Mouse (Mus musculus): ENCODE results near the gene Gm5134. TPM values are rescaled to one million over a fixed set of nuclear protein-coding genes. Genes with fewer than 3 reads are reported as not detected.

Gm5134 gene
- polyA plus RNA-seq, 1 experiment from 2014 or later = not detected

GRCm38 (mm10) chr10:76012922-76013321, 58.6 kb downstream of the Gm5134 start:
- Histone ChIP-seq H3K27ac (no peak overlapping the region), H3K27me3 (replicated peaks) (no peaks in the 10 kb centered on the region), H3K4me3 (replicated peaks) (no peak overlapping the region), H3K36me3 (no peaks in the 10 kb centered on the region), H3K4me1 (replicated peaks) (no peaks in the 10 kb centered on the region), H3K4me2 (replicated peaks) (no peak overlapping the region), H3K9me3 (no peaks in the 10 kb centered on the region), H3K9ac (no peak overlapping the region)
- ATAC-seq = no peak
- WGBS = 70% methylated on average over 6 of the region's 6 CpGs

DNA sequence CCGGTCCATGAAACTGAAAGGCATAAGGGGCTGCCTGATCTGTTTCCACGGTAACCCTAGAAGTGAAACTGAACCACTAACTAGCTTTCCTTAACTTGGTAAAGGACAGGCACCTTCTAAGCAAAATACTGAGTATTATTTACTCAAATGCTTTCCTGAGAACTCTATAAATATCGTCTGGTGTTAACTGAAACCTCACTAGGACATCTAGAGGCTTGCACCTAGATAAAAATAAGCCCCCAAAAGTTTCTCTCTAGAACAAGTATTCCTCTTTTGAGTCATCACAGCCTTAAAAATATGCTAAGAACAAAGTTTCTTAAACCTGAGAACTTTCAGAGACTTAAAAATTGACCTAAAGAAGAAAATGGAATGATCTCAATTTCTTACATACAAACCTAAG, 62.6 kb downstream of the Gm5134 start:
- Histone ChIP-seq H3K4me2 (replicated peaks) (no peak overlapping the region), H3K36me3 (no peaks in the 10 kb centered on the region), H3K9ac (no peak overlapping the region), H3K27me3 (replicated peaks) (no peaks in the 10 kb centered on the region), H3K27ac (no peak overlapping the region), H3K4me3 (replicated peaks) (no peak overlapping the region), H3K9me3 (no peaks in the 10 kb centered on the region), H3K4me1 (replicated peaks) (no peaks in the 10 kb centered on the region)
- ATAC-seq = no peak
- 80% methylated on average over 3 of the region's 3 CpGs for WGBS

- no peak overlapping the region for H3K4me2 ChIP-seq (replicated peaks)
- peak overlapping the region; percentile 48; the same call in 1 of the 2 replicates for H3K27ac ChIP-seq
- peak; percentile 94 for ATAC-seq
- 41% methylated on average over 3 of the region's 3 CpGs for WGBS
- H3K4me3 ChIP-seq (replicated peaks) = no peak overlapping the region
- H3K9me3 ChIP-seq = peaks cover 4% of the 10 kb centered on the region; the same call in 1 of the 2 replicates
- H3K9ac ChIP-seq = no peak overlapping the region
- H3K4me1 ChIP-seq (replicated peaks) = no peaks in the 10 kb centered on the region
- no peaks in the 10 kb centered on the region for H3K27me3 ChIP-seq (replicated peaks)
- no peaks in the 10 kb centered on the region for H3K36me3 ChIP-seq
Observed at GRCm38 (mm10) chr10:76021728-76022127, 67.4 kb downstream of the Gm5134 start.

GRCm38 (mm10) chr10:76023921-76024320, 69.6 kb downstream of the Gm5134 start:
- 0 out of 2 replicates have a peak, but pooled peaks cover 3% of the 10 kb centered on the region for H3K4me1 ChIP-seq (replicated peaks)
- no peak for ATAC-seq
- H3K27ac ChIP-seq = no peak overlapping the region
- peaks cover 4% of the 10 kb centered on the region; the same call in 1 of the 2 replicates for H3K9me3 ChIP-seq
- WGBS = 92% methylated on average over 6 of the region's 6 CpGs
- no peak overlapping the region for H3K4me3 ChIP-seq (replicated peaks)
- no peaks in the 10 kb centered on the region for H3K27me3 ChIP-seq (replicated peaks)
- no peak overlapping the region for H3K9ac ChIP-seq
- H3K36me3 ChIP-seq = no peaks in the 10 kb centered on the region
- no peak overlapping the region for H3K4me2 ChIP-seq (replicated peaks)

- WGBS = 93% methylated on average over 10 of the region's 10 CpGs
- H3K36me3 ChIP-seq = no peaks in the 10 kb centered on the region
- H3K9ac ChIP-seq = no peak overlapping the region
- 0 out of 2 replicates have a peak, but pooled peaks cover 3% of the 10 kb centered on the region for H3K4me1 ChIP-seq (replicated peaks)
- no peak overlapping the region for H3K4me2 ChIP-seq (replicated peaks)
- no peak overlapping the region for H3K4me3 ChIP-seq (replicated peaks)
- ATAC-seq = no peak
- H3K9me3 ChIP-seq = peaks cover 4% of the 10 kb centered on the region; the same call in 1 of the 2 replicates
- no peak overlapping the region for H3K27ac ChIP-seq
- no peaks in the 10 kb centered on the region for H3K27me3 ChIP-seq (replicated peaks)
Observed at GRCm38 (mm10) chr10:76025470-76026190, 71.3 kb downstream of the Gm5134 start.

DNA sequence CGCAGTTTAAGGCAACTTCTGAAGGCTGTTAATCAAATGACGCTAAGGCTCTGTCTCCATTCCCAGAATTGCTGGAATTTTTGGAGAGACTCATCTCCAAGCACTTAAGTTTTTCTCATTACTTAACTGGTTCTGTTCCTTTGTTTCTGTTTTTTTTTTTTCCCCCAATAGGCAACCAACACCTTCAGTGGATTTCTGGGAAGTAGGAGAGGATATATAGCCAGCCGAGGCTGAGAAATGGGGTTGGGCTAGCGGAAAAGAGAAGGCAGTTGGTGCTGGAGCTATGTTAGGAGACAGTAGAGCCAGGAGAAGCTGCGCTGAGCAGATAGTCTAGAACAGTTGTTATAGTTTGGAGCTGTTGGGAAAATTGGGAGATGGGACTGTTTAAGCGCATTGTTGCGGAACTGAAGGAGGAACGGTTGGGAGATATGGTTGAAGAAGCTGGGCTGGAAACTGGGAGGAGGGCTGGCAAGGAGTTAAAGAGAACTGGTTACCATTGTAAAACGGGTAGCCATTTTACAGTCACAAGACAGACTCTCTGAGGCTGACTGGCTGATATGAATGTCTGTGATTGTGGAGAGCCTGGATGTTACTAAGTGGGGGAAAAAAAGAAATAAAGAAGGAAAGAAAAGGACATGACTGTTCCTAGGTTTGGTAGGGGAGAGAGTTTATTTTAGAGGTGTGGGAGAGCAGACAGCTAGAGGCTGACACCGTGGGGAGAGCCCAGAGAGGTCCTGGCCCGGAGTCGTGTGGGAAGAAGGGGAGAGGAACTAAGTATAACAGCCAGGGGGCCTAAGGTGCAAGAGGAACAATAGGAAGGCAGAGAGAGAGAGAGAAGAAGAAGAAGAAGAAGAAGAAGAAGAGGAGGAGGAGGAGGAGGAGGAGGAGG, 73.1 kb downstream of the Gm5134 start:
- ATAC-seq = no peak
- H3K4me2 ChIP-seq (replicated peaks) = no peak overlapping the region
- no peak overlapping the region for H3K27ac ChIP-seq
- H3K27me3 ChIP-seq (replicated peaks) = no peaks in the 10 kb centered on the region
- H3K9ac ChIP-seq = no peak overlapping the region
- WGBS = 56% methylated on average over 12 of the region's 12 CpGs
- no peaks in the 10 kb centered on the region for H3K36me3 ChIP-seq
- 0 out of 2 replicates have a peak, but pooled peaks cover 3% of the 10 kb centered on the region for H3K4me1 ChIP-seq (replicated peaks)
- no peak overlapping the region for H3K4me3 ChIP-seq (replicated peaks)
- peaks cover 4% of the 10 kb centered on the region; the same call in 1 of the 2 replicates for H3K9me3 ChIP-seq

- peaks cover 4% of the 10 kb centered on the region; the same call in 1 of the 2 replicates for H3K9me3 ChIP-seq
- H3K4me2 ChIP-seq (replicated peaks) = no peak overlapping the region
- H3K4me3 ChIP-seq (replicated peaks) = no peak overlapping the region
- 15% methylated on average over 4 of the region's 4 CpGs for WGBS
- H3K9ac ChIP-seq = no peak overlapping the region
- no peak for ATAC-seq
- no peaks in the 10 kb centered on the region for H3K36me3 ChIP-seq
- H3K27me3 ChIP-seq (replicated peaks) = no peaks in the 10 kb centered on the region
- no peak overlapping the region for H3K27ac ChIP-seq
- 0 out of 2 replicates have a peak, but pooled peaks cover 3% of the 10 kb centered on the region for H3K4me1 ChIP-seq (replicated peaks)
Observed at GRCm38 (mm10) chr10:76028016-76028366, 73.7 kb downstream of the Gm5134 start.

DNA sequence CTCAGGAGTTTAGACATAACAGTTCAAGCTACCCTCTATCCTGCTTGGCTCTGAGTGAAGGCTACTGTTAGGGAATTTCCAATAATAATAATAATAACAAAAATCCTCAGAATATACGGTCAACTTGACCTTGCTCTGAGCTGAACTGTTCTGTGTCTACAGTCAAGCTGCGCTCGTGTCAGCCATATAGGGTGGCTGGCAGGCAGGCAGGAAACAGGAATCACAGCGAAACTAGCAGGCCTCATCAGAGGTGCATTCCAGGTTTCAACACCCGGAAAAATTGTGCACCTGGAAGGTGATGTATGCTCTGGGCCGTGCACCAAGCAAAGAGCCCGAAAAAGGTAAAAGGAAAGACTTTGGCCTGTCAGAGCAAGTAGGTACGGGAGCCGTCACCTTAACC, 74.1 kb downstream of the Gm5134 start:
- Histone ChIP-seq H3K9me3 (peaks cover 4% of the 10 kb centered on the region; the same call in 1 of the 2 replicates), H3K4me3 (replicated peaks) (no peak overlapping the region), H3K9ac (no peak overlapping the region), H3K4me1 (replicated peaks) (0 out of 2 replicates have a peak, but pooled peaks cover 3% of the 10 kb centered on the region), H3K27ac (no peak overlapping the region), H3K27me3 (replicated peaks) (no peaks in the 10 kb centered on the region), H3K4me2 (replicated peaks) (no peak overlapping the region), H3K36me3 (no peaks in the 10 kb centered on the region)
- WGBS = 60% methylated on average over 9 of the region's 9 CpGs
- ATAC-seq = no peak

DNA sequence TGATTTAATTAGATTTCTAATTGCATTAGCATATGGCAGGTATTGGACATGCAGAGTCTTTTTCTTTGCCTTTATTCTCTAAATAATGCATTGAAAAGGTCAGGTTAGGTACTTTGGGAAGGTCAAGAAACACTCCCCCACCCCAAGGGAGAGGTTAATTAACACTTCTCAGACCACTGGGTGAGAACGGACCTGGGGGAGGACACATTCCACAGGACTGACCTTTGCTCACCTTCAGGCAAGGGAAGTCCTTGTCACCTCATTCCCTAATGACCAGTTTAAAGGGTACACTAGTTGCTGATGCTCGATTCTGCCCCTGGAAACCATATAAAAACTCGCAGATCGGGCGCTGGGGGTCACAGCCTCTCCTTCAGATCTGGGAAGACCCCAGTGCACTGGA, 75.0 kb downstream of the Gm5134 start:
- H3K4me3 ChIP-seq (replicated peaks) = no peak overlapping the region
- H3K4me2 ChIP-seq (replicated peaks) = no peak overlapping the region
- WGBS = 85% methylated on average over 5 of the region's 5 CpGs
- no peak for ATAC-seq
- H3K36me3 ChIP-seq = no peaks in the 10 kb centered on the region
- no peak overlapping the region for H3K9ac ChIP-seq
- H3K27ac ChIP-seq = no peak overlapping the region
- H3K4me1 ChIP-seq (replicated peaks) = 0 out of 2 replicates have a peak, but pooled peaks cover 3% of the 10 kb centered on the region
- H3K27me3 ChIP-seq (replicated peaks) = no peaks in the 10 kb centered on the region
- H3K9me3 ChIP-seq = peaks cover 2% of the 10 kb centered on the region; the same call in 1 of the 2 replicates

- no peak for ATAC-seq
- Histone ChIP-seq H3K36me3 (no peaks in the 10 kb centered on the region), H3K4me1 (replicated peaks) (0 out of 2 replicates have a peak, but pooled peaks cover 3% of the 10 kb centered on the region), H3K27me3 (replicated peaks) (no peaks in the 10 kb centered on the region), H3K9me3 (no peaks in the 10 kb centered on the region), H3K9ac (no peak overlapping the region), H3K27ac (no peak overlapping the region), H3K4me3 (replicated peaks) (no peak overlapping the region), H3K4me2 (replicated peaks) (no peak overlapping the region)
- 74% methylated on average over 5 of the region's 5 CpGs for WGBS
Observed at GRCm38 (mm10) chr10:76030496-76030895, 76.2 kb downstream of the Gm5134 start.

- 48% methylated on average over 14 of the region's 14 CpGs for WGBS
- H3K4me2 ChIP-seq (replicated peaks) = peak overlapping the region; percentile 73
- H3K4me1 ChIP-seq (replicated peaks) = 0 out of 2 replicates have a peak, but pooled peaks cover 3% of the 10 kb centered on the region
- peak overlapping the region; percentile 77 for H3K27ac ChIP-seq
- peak overlapping the region; percentile 81 for H3K4me3 ChIP-seq (replicated peaks)
- H3K9me3 ChIP-seq = no peaks in the 10 kb centered on the region
- ATAC-seq = peak; percentile 82
- H3K27me3 ChIP-seq (replicated peaks) = no peaks in the 10 kb centered on the region
- H3K9ac ChIP-seq = peak overlapping the region; percentile 48
- 0 out of 2 replicates have a peak, but pooled peaks cover under 1% of the 10 kb centered on the region for H3K36me3 ChIP-seq
Observed at GRCm38 (mm10) chr10:76031511-76032401, 77.4 kb downstream of the Gm5134 start.
